Mouse (Mus musculus) layer of hippocampus, adult 18-20 months (tissue): Measurements from ENCODE around the gene Tjp1. TPM values are rescaled to one million over a fixed set of nuclear protein-coding genes. Genes with fewer than 3 reads are reported as not detected.

ENCODE experiments used
- DNase-seq, 2 experiments: peaks; one replicate each; pipeline ENCODE4 v3.0.0; 2022; ENCODE audit warnings: low spot score in 2 of 2
- total RNA-seq, 2 experiments: library from RNA; stranded (reverse); gene quantifications; 2 replicates each; pipeline ENCODE4 v1.2.3; 2021

The Tjp1 gene
- total RNA-seq, 2 experiments from 2014 or later, result 128 to 151 TPM

DNA sequence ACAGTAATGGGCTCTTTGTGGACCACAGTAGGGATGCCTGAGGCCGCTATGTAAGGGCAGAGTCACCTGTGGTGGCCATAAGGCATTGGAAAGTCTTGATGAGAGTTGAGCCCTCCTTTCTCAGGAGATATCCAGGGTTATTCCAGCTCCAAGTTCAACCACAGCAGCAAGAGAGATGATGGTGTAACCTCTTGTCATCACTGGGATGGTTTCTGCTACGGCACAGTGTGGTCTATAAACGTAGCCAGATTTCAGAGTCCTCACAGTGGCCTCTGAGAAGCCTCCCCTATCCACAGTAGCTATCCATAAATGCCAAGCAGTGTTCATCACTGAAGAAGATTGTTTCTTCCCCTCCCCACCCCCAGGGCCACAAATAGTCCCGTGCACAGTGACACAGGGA is 251.8 kb downstream of the Tjp1 start:
- no peak for DNase-seq

DNA sequence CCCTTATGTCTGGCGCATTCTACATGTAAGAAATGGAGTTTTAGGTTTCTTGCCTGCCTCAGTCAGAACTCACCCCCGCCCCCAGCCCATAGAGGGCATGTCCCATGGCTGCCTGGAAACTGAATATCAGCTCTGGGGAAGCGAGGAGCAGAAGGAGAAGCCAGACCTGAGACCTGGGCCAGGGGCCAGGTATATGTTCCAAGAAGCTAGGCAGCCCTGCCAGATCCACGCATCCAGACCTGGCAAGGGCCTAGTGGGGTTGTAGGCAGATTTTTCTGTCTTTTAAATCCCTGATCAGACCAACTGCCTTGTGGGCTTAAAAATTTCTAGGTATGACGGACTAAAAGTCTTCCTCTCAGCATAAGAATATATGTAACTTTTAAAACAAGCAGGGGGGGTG is 253.4 kb downstream of the Tjp1 start:
- DNase-seq, result no peak

GRCm38 (mm10) chr7:65249656-65250055 is 277.9 kb downstream of the Tjp1 start:
- DNase-seq, result no peak

Other genes starting within 250 kb of the Tjp1 start
- gene Tarsl2, start 117.1 kb upstream of the Tjp1 start, total RNA-seq, result 10 to 100 TPM; 33.2 to 34.0 TPM
- 10 to 100 TPM; 53.7 to 54.0 TPM for gene Tm2d3, start 163.4 kb upstream of the Tjp1 start, total RNA-seq